Mouse (Mus musculus): Measurements from ENCODE around the gene Cpe.

DNA sequence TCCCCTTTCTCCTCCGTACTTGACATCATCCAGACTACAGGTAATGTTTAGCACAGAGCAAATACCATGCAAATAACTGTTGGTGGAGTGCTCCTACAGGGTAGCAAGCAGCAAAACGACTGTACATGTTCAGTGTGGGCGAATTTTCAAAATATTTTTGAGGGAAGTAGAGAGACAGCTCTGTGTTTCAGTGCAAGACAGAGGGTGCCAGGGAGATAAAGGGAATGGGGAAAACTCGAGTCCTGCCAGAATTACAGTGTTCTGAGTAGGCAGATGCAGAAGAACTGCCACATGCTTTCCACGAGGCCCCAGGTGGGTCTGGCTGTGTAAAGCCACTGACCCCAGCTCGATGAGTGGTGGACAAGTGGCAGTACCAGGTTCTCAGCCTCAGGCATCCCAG, 64.8 kb downstream of the Cpe start:
- TF ChIP-seq CTCF (conservative IDR thresholded peaks at IDR 0.05; ENCODE audit: low read length): no peak
- TF ChIP-seq NANOG (IDR thresholded peaks at IDR 0.05; ENCODE audit: borderline replicate concordance, low read length): no peak
- no peak for TF ChIP-seq POU5F1 (IDR thresholded peaks at IDR 0.05; ENCODE audit: borderline replicate concordance, low read length)
